Mouse (Mus musculus) liver, embryonic 11.5 days (tissue): ENCODE data around the gene Prpf38b. TPM values are rescaled to one million over a fixed set of nuclear protein-coding genes. Genes with fewer than 3 reads are reported as not detected.
"Not testable (repeated sequence)": the region's sequence is repeated elsewhere in the genome, so short reads cannot be mapped to it uniquely, and the experiment has no call there.

ENCODE experiments used
- ATAC-seq: fragments of 200-750 bp; cut with Nextera tagmentation; replicated peaks from 2 replicates; pipeline ENCODE4 v1.8.0; 2017; ENCODE audit warnings: moderate number of reproducible peaks, mild to moderate bottlenecking, moderate TSS enrichment, moderate library complexity; ENCODE audit not compliant: low FRiP score
- DNase-seq: peaks from one replicate; pipeline ENCODE4 v3.0.0-alpha.2; 2017; ENCODE audit warnings: low spot score
- H3K27ac ChIP-seq: fragments of 300-500 bp; sonication (generic); 2 replicates; pipeline ENCODE4 v1.5.1; 2014; ENCODE audit warnings: mild to moderate bottlenecking, low read depth, low read length, control low read depth
- H3K27me3 ChIP-seq: fragments of 300-500 bp; sonication (generic); replicated peaks from 2 replicates; pipeline ENCODE4 v1.6.1; 2014; ENCODE audit warnings: low read length, mixed read lengths; ENCODE audit not compliant: control insufficient read depth, insufficient read depth
- H3K36me3 ChIP-seq: fragments of 300-500 bp; sonication (generic); 2 replicates; pipeline ENCODE4 v1.6.1; 2014; ENCODE audit warnings: mild to moderate bottlenecking, low read length, moderate library complexity, mixed read lengths; ENCODE audit not compliant: control insufficient read depth, insufficient read depth
- H3K4me1 ChIP-seq: fragments of 300-500 bp; sonication (generic); replicated peaks from 2 replicates; pipeline ENCODE4 v1.6.1; 2014; ENCODE audit warnings: low read length, mixed read lengths; ENCODE audit not compliant: control insufficient read depth, insufficient read depth
- H3K4me2 ChIP-seq: fragments of 300-500 bp; sonication (generic); 2 replicates; pipeline ENCODE4 v1.6.1; 2014; ENCODE audit warnings: mild to moderate bottlenecking, control low read depth, moderate library complexity
- H3K4me3 ChIP-seq: fragments of 300-500 bp; sonication (generic); 2 replicates; pipeline ENCODE4 v1.5.1; 2014; ENCODE audit warnings: low read depth, low read length, control low read depth
- H3K9ac ChIP-seq: fragments of 300-500 bp; sonication (generic); 2 replicates; pipeline ENCODE4 v1.6.1; 2014; ENCODE audit warnings: low read depth, low read length, control low read depth
- H3K9me3 ChIP-seq: fragments of 300-500 bp; sonication (generic); 2 replicates; pipeline ENCODE4 v1.6.1; 2016; ENCODE audit warnings: low read length, inconsistent platforms, mixed read lengths; ENCODE audit not compliant: control insufficient read depth
- WGBS: fragments of 180-500 bp; shearing (Covaris S2); extraction: QIAGEN DNeasy Blood & Tissue Kit; methylation state at CpG from one replicate; pipeline ENCODE4 v1.1.7; 2014; 5-methylcytosine and 5-hydroxymethylcytosine counted together
- polyA plus RNA-seq: library from polyadenylated mRNA; unstranded; fragments of >200 nt; fragmentation: Nextera tagmentation; extraction: Ambion mirVana; gene quantifications from 2 replicates; pipeline ENCODE4 v1.2.1, GENCODE M21; 2014

Prpf38b gene
- polyA plus RNA-seq, 1 experiment from 2014 or later: 69.3 TPM

GRCm38 (mm10) chr3:108889908-108890307 is 21.6 kb downstream of the Prpf38b start, which contains the start of gene Fndc7:
Gene Fndc7 (minus strand): TSS chr3:108890008.
- DNase-seq (no peak), ATAC-seq (no peak)
- H3K4me3 ChIP-seq: no peak within 1 kb of the TSS
- peaks cover 8% of the 10 kb centered on the region for H3K4me1 ChIP-seq
- no peak within 1 kb of the TSS for H3K4me2 ChIP-seq
- H3K36me3 ChIP-seq: no peaks in the 10 kb centered on the region
- H3K9ac ChIP-seq: no peak within 1 kb of the TSS
- WGBS: 81% methylated on average over 1 of the region's 1 CpGs
- H3K9me3 ChIP-seq: no peaks in the 10 kb centered on the region
- H3K27ac ChIP-seq: no peak within 1 kb of the TSS
- no peaks in the 10 kb centered on the region for H3K27me3 ChIP-seq

- 90% methylated on average over 3 of the region's 3 CpGs for WGBS
- ATAC-seq (no peak), DNase-seq (no peak)
- no peak overlapping the region for H3K9ac ChIP-seq
- H3K27ac ChIP-seq: no peak overlapping the region
- no peak overlapping the region for H3K4me3 ChIP-seq
- H3K9me3 ChIP-seq: no peaks in the 10 kb centered on the region
- no peaks in the 10 kb centered on the region for H3K27me3 ChIP-seq
- H3K4me2 ChIP-seq: no peak overlapping the region
- no peaks in the 10 kb centered on the region for H3K36me3 ChIP-seq
- peaks cover 8% of the 10 kb centered on the region for H3K4me1 ChIP-seq
Observed at GRCm38 (mm10) chr3:108887618-108887975, 23.9 kb downstream of the Prpf38b start.

- H3K4me2 ChIP-seq: no peak overlapping the region
- no peak overlapping the region for H3K9ac ChIP-seq
- H3K4me1 ChIP-seq: peaks cover 8% of the 10 kb centered on the region
- H3K9me3 ChIP-seq: no peaks in the 10 kb centered on the region
- H3K27ac ChIP-seq: no peak overlapping the region
- no peaks in the 10 kb centered on the region for H3K27me3 ChIP-seq
- no peak for DNase-seq
- WGBS: 61% methylated on average over 12 of the region's 12 CpGs
- no peak for ATAC-seq
- H3K4me3 ChIP-seq: no peak overlapping the region
- H3K36me3 ChIP-seq: no peaks in the 10 kb centered on the region
Observed at GRCm38 (mm10) chr3:108886934-108887617, 24.5 kb downstream of the Prpf38b start.

- Histone ChIP-seq H3K9me3 (no peaks in the 10 kb centered on the region), H3K27ac (peak overlapping the region; percentile 35; the same call in 1 of the 2 replicates), H3K4me3 (no peak overlapping the region), H3K9ac (no peak overlapping the region), H3K4me2 (peak overlapping the region; percentile 33; the same call in 1 of the 2 replicates), H3K27me3 (no peaks in the 10 kb centered on the region), H3K36me3 (no peaks in the 10 kb centered on the region), H3K4me1 (peaks cover 10% of the 10 kb centered on the region)
- DNase-seq (peak; percentile 50), ATAC-seq (peak; percentile 78)
- WGBS: 32% methylated on average over 9 of the region's 9 CpGs
Observed at GRCm38 (mm10) chr3:108885686-108886530, 25.6 kb downstream of the Prpf38b start.

GRCm38 (mm10) chr3:108884706-108885289 is 26.7 kb downstream of the Prpf38b start:
- ATAC-seq (no peak), DNase-seq (no peak)
- Histone ChIP-seq H3K4me3 (no peak overlapping the region), H3K36me3 (no peaks in the 10 kb centered on the region), H3K27me3 (no peaks in the 10 kb centered on the region), H3K27ac (no peak overlapping the region), H3K9me3 (no peaks in the 10 kb centered on the region), H3K4me2 (no peak overlapping the region), H3K9ac (no peak overlapping the region), H3K4me1 (peaks cover 13% of the 10 kb centered on the region)
- 49% methylated on average over 8 of the region's 8 CpGs for WGBS

- no peak overlapping the region for H3K4me2 ChIP-seq
- no peak overlapping the region for H3K9ac ChIP-seq
- H3K27me3 ChIP-seq: no peaks in the 10 kb centered on the region
- H3K4me1 ChIP-seq: peaks cover 13% of the 10 kb centered on the region
- no peak overlapping the region for H3K4me3 ChIP-seq
- DNase-seq: no peak
- H3K27ac ChIP-seq: no peak overlapping the region
- no peak for ATAC-seq
- 86% methylated on average over 2 of the region's 2 CpGs for WGBS
- H3K36me3 ChIP-seq: no peaks in the 10 kb centered on the region
- no peaks in the 10 kb centered on the region for H3K9me3 ChIP-seq
Observed at GRCm38 (mm10) chr3:108883067-108883466, 28.5 kb downstream of the Prpf38b start.

GRCm38 (mm10) chr3:108881873-108882272 is 29.7 kb downstream of the Prpf38b start:
- H3K27me3 ChIP-seq, H3K36me3 ChIP-seq, DNase-seq, ATAC-seq, H3K9ac ChIP-seq, H3K27ac ChIP-seq, H3K4me3 ChIP-seq, H3K9me3 ChIP-seq, H3K4me2 ChIP-seq: not testable (repeated sequence)
- peaks cover 13% of the 10 kb centered on the region for H3K4me1 ChIP-seq
- 37% methylated on average over 4 of the region's 4 CpGs for WGBS

- Histone ChIP-seq H3K27ac (no peak overlapping the region), H3K4me1 (peaks cover 10% of the 10 kb centered on the region), H3K4me3 (no peak overlapping the region), H3K27me3 (no peaks in the 10 kb centered on the region), H3K4me2 (no peak overlapping the region), H3K36me3 (no peaks in the 10 kb centered on the region), H3K9me3 (no peaks in the 10 kb centered on the region), H3K9ac (no peak overlapping the region)
- DNase-seq (no peak), ATAC-seq (no peak)
- WGBS: 61% methylated on average over 28 of the region's 28 CpGs
Observed at GRCm38 (mm10) chr3:108880544-108881507, 30.7 kb downstream of the Prpf38b start.
